8 mouse cellular contexts compared by ENCODE assay signal in genomic region chr3:30513314-30513997, GRCm38 (mm10). TPM values are rescaled to one million over a fixed set of nuclear protein-coding genes. Genes with fewer than 3 reads are reported as not detected.
DNase-seq lines count a peak whose midpoint lies in the region; ATAC-seq and TF ChIP-seq lines count a peak whose summit lies in the region.

No protein-coding gene starts in this region.

- H3K27me3 ChIP-seq in lung, embryonic 14.5 days (ENCODE audit: insufficient read depth, low read length), result peaks cover 57% of the 10 kb centered on the region
- no peaks in the 10 kb centered on the region for H3K27me3 ChIP-seq in limb, embryonic 10.5 days (ENCODE audit: low read depth, poor library complexity, severe bottlenecking)
- 0 out of 2 replicates have a peak, but pooled peaks cover 2% of the 10 kb centered on the region for H3K27me3 ChIP-seq in stomach, embryonic 14.5 days (ENCODE audit: control insufficient read depth, insufficient read depth, low read length)

- no peak for TF ChIP-seq CTCF in lung, embryonic 14.5 days (IDR thresholded peaks at IDR 0.05; ENCODE audit: low read depth)

- H3K27ac ChIP-seq in lung, embryonic 14.5 days (ENCODE audit: low read depth), result peak overlapping the region; percentile 97
- peak overlapping the region; percentile 100 for H3K27ac ChIP-seq in limb, embryonic 10.5 days
- peak overlapping the region; percentile 36; the same call in 1 of the 2 replicates for H3K27ac ChIP-seq in stomach, embryonic 14.5 days (ENCODE audit: low read length)

- H3K36me3 ChIP-seq in lung, embryonic 14.5 days (ENCODE audit: insufficient read depth), result no peaks in the 10 kb centered on the region
- no peaks in the 10 kb centered on the region for H3K36me3 ChIP-seq in limb, embryonic 10.5 days
- H3K36me3 ChIP-seq in stomach, embryonic 14.5 days (ENCODE audit: control insufficient read depth, insufficient read depth, low read length), result no peaks in the 10 kb centered on the region

- no peak for ATAC-seq in cerebellum, adult (ENCODE audit: insufficient number of reproducible peaks, low FRiP score, low TSS enrichment)
- no peak for ATAC-seq in lung, embryonic 14.5 days (ENCODE audit: insufficient read depth)
- no peak for ATAC-seq in stomach, embryonic 14.5 days (ENCODE audit: insufficient number of reproducible peaks, insufficient read depth, low FRiP score, low read depth)
- ATAC-seq in erythroblast, adult 5-6 weeks (replicated peaks; ENCODE audit: low FRiP score, poor library complexity, severe bottlenecking), result no peak

- H3K9ac ChIP-seq in lung, embryonic 14.5 days, result peak overlapping the region; percentile 70
- H3K9ac ChIP-seq in stomach, embryonic 14.5 days (replicated peaks; ENCODE audit: low read depth, low read length), result peak overlapping the region; percentile 42; the same call in 1 of the 2 replicates

- peak overlapping the region; percentile 52 for H3K4me3 ChIP-seq in lung, embryonic 14.5 days (ENCODE audit: low read depth, low read length)
- peak overlapping the region; percentile 85 for H3K4me3 ChIP-seq in limb, embryonic 10.5 days
- H3K4me3 ChIP-seq in stomach, embryonic 14.5 days (ENCODE audit: low read depth, low read length), result peak overlapping the region; percentile 42

- DNase-seq in cerebellum, adult 8-10 months, result peak; percentile 5
- peak; percentile 22 for DNase-seq in lung, embryonic 14.5 days
- no peak for DNase-seq in lung, postnatal 36 days
- DNase-seq in limb, embryonic 10.5 days (ENCODE audit: low spot score), result no peak
- DNase-seq in adipocyte (ENCODE audit: low spot score), result no peak

- no peaks in the 10 kb centered on the region for H3K9me3 ChIP-seq in lung, embryonic 14.5 days (ENCODE audit: low read depth, low read length)
- no peaks in the 10 kb centered on the region for H3K9me3 ChIP-seq in limb, embryonic 10.5 days (replicated peaks)
- no peaks in the 10 kb centered on the region for H3K9me3 ChIP-seq in stomach, embryonic 14.5 days (ENCODE audit: control insufficient read depth, low read depth, low read length)

- peaks cover 4% of the 10 kb centered on the region; the same call in 1 of the 2 replicates for H3K4me1 ChIP-seq in lung, embryonic 14.5 days (ENCODE audit: insufficient read depth)
- peaks cover 58% of the 10 kb centered on the region for H3K4me1 ChIP-seq in limb, embryonic 10.5 days
- 0 out of 2 replicates have a peak, but pooled peaks cover 4% of the 10 kb centered on the region for H3K4me1 ChIP-seq in stomach, embryonic 14.5 days (ENCODE audit: control insufficient read depth, insufficient read depth, low read length)

- peak overlapping the region; percentile 92 for H3K4me2 ChIP-seq in lung, embryonic 14.5 days
- peak overlapping the region; percentile 81 for H3K4me2 ChIP-seq in stomach, embryonic 14.5 days (replicated peaks; ENCODE audit: low read depth, low read length)

- WGBS in lung, embryonic 14.5 days, result 12% methylated on average over 16 of the region's 16 CpGs
- 2% methylated on average over 16 of the region's 16 CpGs for WGBS in limb, embryonic 10.5 days
- 19% methylated on average over 16 of the region's 16 CpGs for WGBS in stomach, embryonic 14.5 days

RNA-seq across cellular contexts. Expression of gene Mecom, which starts 34.4 kb away (rescaled TPM):
- 74.0 and 77.5 TPM in 2 replicates for polyA plus RNA-seq in lung, embryonic 14.5 days (2014; fragmentation: Nextera tagmentation; extraction: Ambion mirVana)
- 167 and 217 TPM in 2 replicates for polyA plus RNA-seq in limb, embryonic 10.5 days (2016; fragmentation: Nextera tagmentation; extraction: Ambion mirVana)
- polyA plus RNA-seq in stomach, embryonic 14.5 days (2014; fragmentation: Nextera tagmentation; extraction: Ambion mirVana), result 85.8 and 101 TPM in 2 replicates
- 0.58 and 1.0 TPM in 2 replicates for total RNA-seq in erythroblast, adult 5-6 weeks (2015; ENCODE audit: low replicate concordance)
- 0.84 TPM in 1 of 2 replicates, not detected in the other for total RNA-seq in erythroblast, adult 5-6 weeks (2017; ENCODE audit: low replicate concordance)

Comparison
In these comparisons a context has a peak if more than half of its experiments do, and no peak if none do; other contexts are left out.
1. DNase-seq: peak in cerebellum, adult 8-10 months (single experiment) and lung, embryonic 14.5 days (single experiment); none in lung, postnatal 36 days (single experiment), limb, embryonic 10.5 days (single experiment) and adipocyte (single experiment).
2. H3K27ac ChIP-seq: peak in every context shown above with its lines; median percentile 100 in limb, embryonic 10.5 days; 97 in lung, embryonic 14.5 days; 36 in stomach, embryonic 14.5 days.
3. Peak in every context shown above with its lines, with median percentiles within 50 percentile points of each other: H3K4me3 ChIP-seq.